Mouse (Mus musculus): ENCODE data around the gene Afap1l2.

DNA sequence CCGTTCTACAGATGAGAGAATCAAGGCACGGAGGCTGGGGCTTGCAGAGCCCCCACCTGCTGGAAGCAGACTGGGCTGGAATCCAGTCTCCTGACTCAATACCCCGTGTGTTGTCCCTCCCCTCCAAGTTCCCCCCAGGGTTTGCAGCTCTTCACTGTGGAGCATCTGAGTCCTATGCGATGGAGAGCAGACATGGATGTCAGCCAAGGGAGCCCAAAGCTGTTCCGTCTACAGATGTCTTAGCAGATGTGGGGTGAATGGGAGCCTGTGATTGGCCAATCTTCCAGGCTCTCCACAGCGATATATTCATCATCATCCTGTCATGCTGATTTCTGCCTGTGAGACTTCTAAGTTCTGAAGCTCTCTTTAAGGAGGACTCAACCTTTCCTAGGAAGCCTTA lies 130.7 kb downstream of the Afap1l2 start:
- TF ChIP-seq POLR2A (IDR thresholded peaks at IDR 0.05; ENCODE audit: low read depth, low read length) = no peak
- no peak for TF ChIP-seq CTCF (IDR thresholded peaks at IDR 0.05; ENCODE audit: extremely low read depth, insufficient read length, insufficient replicate concordance, low read depth, low read length)

Measured in small intestine, adult 2 months (tissue).